Comparison of ENCODE assay signal across 25 mouse cellular contexts in the genomic region with DNA sequence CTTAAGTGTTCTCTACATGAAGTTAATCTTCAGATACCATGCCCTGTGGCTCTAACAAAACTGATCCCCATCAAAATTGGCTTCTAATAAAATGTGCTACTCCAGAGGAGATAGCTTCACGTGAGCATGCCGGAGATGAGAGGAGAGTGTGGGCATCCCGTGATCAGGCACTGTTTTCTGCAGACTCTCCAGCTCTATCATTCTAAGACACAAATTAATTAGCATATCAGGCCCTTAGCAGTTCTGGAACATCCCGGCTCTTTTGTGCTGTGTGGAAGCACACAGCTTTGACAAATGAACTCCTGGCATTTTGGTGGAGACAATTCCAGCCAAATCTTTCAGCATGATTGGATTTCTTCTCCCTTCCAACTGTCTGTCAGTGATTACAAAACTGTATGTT.
DNase-seq lines count a peak whose midpoint lies in the region; ATAC-seq and TF ChIP-seq lines count a peak whose summit lies in the region.
"Had no signal": no experiment of that assay in that cellular context is flagged by ENCODE, and none has a peak within 500 bp of the region (broad histone marks: within the 10 kb centered on the region; RNA-seq: fewer than 3 reads in every experiment).

No protein-coding gene starts in this region.

- H3K9ac ChIP-seq in forebrain, embryonic 14.5 days (ENCODE audit: low read length): no peak overlapping the region
- H3K9ac ChIP-seq in hindbrain, embryonic 15.5 days: no peak overlapping the region
- no peak overlapping the region for H3K9ac ChIP-seq in hindbrain, embryonic 12.5 days
- no peak overlapping the region for H3K9ac ChIP-seq in midbrain, embryonic 15.5 days
- no peak overlapping the region for H3K9ac ChIP-seq in midbrain, embryonic 11.5 days (ENCODE audit: low read length)
- H3K9ac ChIP-seq in forebrain, postnatal 0 days: no peak overlapping the region
- H3K9ac ChIP-seq: heart, embryonic 15.5 days; liver, embryonic 12.5 days; liver, postnatal 0 days; midbrain, embryonic 12.5 days; neural tube, embryonic 15.5 days; stomach, embryonic 15.5 days had no signal

- no peaks in the 10 kb centered on the region for H3K9me3 ChIP-seq in forebrain, embryonic 14.5 days (replicated peaks; ENCODE audit: control insufficient read depth, low read length)
- H3K9me3 ChIP-seq in forebrain, embryonic 10.5 days: no peaks in the 10 kb centered on the region
- no peaks in the 10 kb centered on the region for H3K9me3 ChIP-seq in hindbrain, embryonic 15.5 days
- H3K9me3 ChIP-seq in hindbrain, embryonic 12.5 days (replicated peaks): no peaks in the 10 kb centered on the region
- H3K9me3 ChIP-seq in midbrain, embryonic 15.5 days: no peaks in the 10 kb centered on the region
- H3K9me3 ChIP-seq in midbrain, embryonic 11.5 days (ENCODE audit: control insufficient read depth, low read length): no peaks in the 10 kb centered on the region
- no peaks in the 10 kb centered on the region for H3K9me3 ChIP-seq in forebrain, postnatal 0 days (ENCODE audit: low read length)
- H3K9me3 ChIP-seq: heart, embryonic 10.5 days; heart, embryonic 15.5 days; midbrain, embryonic 12.5 days; neural tube, embryonic 15.5 days; stomach, embryonic 15.5 days had no signal

- 63% methylated on average over 4 of the region's 4 CpGs for WGBS in forebrain, embryonic 14.5 days
- WGBS in forebrain, embryonic 10.5 days: 88% methylated on average over 4 of the region's 4 CpGs
- WGBS in hindbrain, embryonic 15.5 days: 68% methylated on average over 4 of the region's 4 CpGs
- WGBS in hindbrain, embryonic 12.5 days: 69% methylated on average over 4 of the region's 4 CpGs
- 60% methylated on average over 4 of the region's 4 CpGs for WGBS in midbrain, embryonic 15.5 days
- WGBS in midbrain, embryonic 11.5 days: 82% methylated on average over 4 of the region's 4 CpGs
- 45% methylated on average over 4 of the region's 4 CpGs for WGBS in forebrain, postnatal 0 days

- H3K27ac ChIP-seq in forebrain, embryonic 14.5 days (ENCODE audit: low read depth, low read length): no peak overlapping the region
- no peak overlapping the region for H3K27ac ChIP-seq in forebrain, embryonic 10.5 days
- H3K27ac ChIP-seq in hindbrain, embryonic 15.5 days (replicated peaks): no peak overlapping the region
- no peak overlapping the region for H3K27ac ChIP-seq in hindbrain, embryonic 12.5 days
- no peak overlapping the region for H3K27ac ChIP-seq in midbrain, embryonic 15.5 days
- no peak overlapping the region for H3K27ac ChIP-seq in midbrain, embryonic 11.5 days (ENCODE audit: low read depth, low read length)
- no peak overlapping the region for H3K27ac ChIP-seq in forebrain, postnatal 0 days (ENCODE audit: low read depth, low read length)
- H3K27ac ChIP-seq: heart, embryonic 10.5 days; heart, embryonic 15.5 days; left cerebral cortex, adult 2 months; liver, embryonic 12.5 days; midbrain, embryonic 12.5 days; neural tube, embryonic 15.5 days; stomach, embryonic 15.5 days had no signal

- ATAC-seq in forebrain, embryonic 14.5 days: peak; percentile 42; the same call in 1 of the 2 replicates
- peak; percentile 66; the same call in 1 of the 2 replicates for ATAC-seq in hindbrain, embryonic 15.5 days (ENCODE audit: low FRiP score, low read depth)
- no peak for ATAC-seq in hindbrain, embryonic 12.5 days (ENCODE audit: low FRiP score)
- peak; percentile 63; the same call in 1 of the 2 replicates for ATAC-seq in midbrain, embryonic 15.5 days (replicated peaks)
- ATAC-seq in midbrain, embryonic 11.5 days (ENCODE audit: low FRiP score): no peak
- peak; percentile 75 for ATAC-seq in forebrain, postnatal 0 days
- ATAC-seq: intestine, postnatal 0 days; liver, embryonic 12.5 days; liver, postnatal 0 days had no signal

- TF ChIP-seq CTCF in forebrain, postnatal 0 days (IDR thresholded peaks at IDR 0.05; ENCODE audit: low read depth): no peak

- no peaks in the 10 kb centered on the region for H3K4me1 ChIP-seq in forebrain, embryonic 14.5 days (ENCODE audit: control insufficient read depth, insufficient read depth, low read length)
- H3K4me1 ChIP-seq in forebrain, embryonic 10.5 days: no peaks in the 10 kb centered on the region
- no peaks in the 10 kb centered on the region for H3K4me1 ChIP-seq in hindbrain, embryonic 15.5 days (replicated peaks)
- H3K4me1 ChIP-seq in hindbrain, embryonic 12.5 days: no peaks in the 10 kb centered on the region
- no peaks in the 10 kb centered on the region for H3K4me1 ChIP-seq in midbrain, embryonic 15.5 days
- H3K4me1 ChIP-seq in midbrain, embryonic 11.5 days (ENCODE audit: control insufficient read depth, insufficient read depth, low read length): no peaks in the 10 kb centered on the region
- no peaks in the 10 kb centered on the region for H3K4me1 ChIP-seq in forebrain, postnatal 0 days (ENCODE audit: insufficient read depth)
- H3K4me1 ChIP-seq: heart, embryonic 10.5 days; heart, embryonic 15.5 days; liver, embryonic 12.5 days; midbrain, embryonic 12.5 days; neural tube, embryonic 15.5 days; stomach, embryonic 15.5 days had no signal

- no peaks in the 10 kb centered on the region for H3K27me3 ChIP-seq in forebrain, embryonic 14.5 days (replicated peaks; ENCODE audit: control insufficient read depth, insufficient read depth, low read length)
- H3K27me3 ChIP-seq in forebrain, embryonic 10.5 days (ENCODE audit: poor library complexity, severe bottlenecking): no peaks in the 10 kb centered on the region
- no peaks in the 10 kb centered on the region for H3K27me3 ChIP-seq in hindbrain, embryonic 15.5 days
- H3K27me3 ChIP-seq in hindbrain, embryonic 12.5 days: no peaks in the 10 kb centered on the region
- H3K27me3 ChIP-seq in midbrain, embryonic 15.5 days (replicated peaks): no peaks in the 10 kb centered on the region
- no peaks in the 10 kb centered on the region for H3K27me3 ChIP-seq in midbrain, embryonic 11.5 days (ENCODE audit: control insufficient read depth, insufficient read depth, low read length)
- no peaks in the 10 kb centered on the region for H3K27me3 ChIP-seq in forebrain, postnatal 0 days (ENCODE audit: insufficient read depth, low read length)
- H3K27me3 ChIP-seq: heart, embryonic 15.5 days; liver, embryonic 12.5 days; midbrain, embryonic 12.5 days; neural tube, embryonic 15.5 days; stomach, embryonic 15.5 days had no signal

- H3K36me3 ChIP-seq in forebrain, embryonic 14.5 days (ENCODE audit: control insufficient read depth, insufficient read depth, low read length): no peaks in the 10 kb centered on the region
- no peaks in the 10 kb centered on the region for H3K36me3 ChIP-seq in forebrain, embryonic 10.5 days (replicated peaks)
- no peaks in the 10 kb centered on the region for H3K36me3 ChIP-seq in hindbrain, embryonic 15.5 days
- H3K36me3 ChIP-seq in hindbrain, embryonic 12.5 days: no peaks in the 10 kb centered on the region
- H3K36me3 ChIP-seq in midbrain, embryonic 15.5 days (replicated peaks): no peaks in the 10 kb centered on the region
- no peaks in the 10 kb centered on the region for H3K36me3 ChIP-seq in midbrain, embryonic 11.5 days (ENCODE audit: control insufficient read depth, insufficient read depth, low read length)
- H3K36me3 ChIP-seq in forebrain, postnatal 0 days (ENCODE audit: insufficient read depth): no peaks in the 10 kb centered on the region
- H3K36me3 ChIP-seq: heart, embryonic 10.5 days; heart, embryonic 15.5 days; liver, embryonic 12.5 days; midbrain, embryonic 12.5 days; neural tube, embryonic 15.5 days; stomach, embryonic 15.5 days had no signal

- no peak overlapping the region for H3K4me3 ChIP-seq in forebrain, embryonic 14.5 days (ENCODE audit: low read depth, low read length)
- no peak overlapping the region for H3K4me3 ChIP-seq in forebrain, embryonic 10.5 days
- H3K4me3 ChIP-seq in hindbrain, embryonic 15.5 days: no peak overlapping the region
- no peak overlapping the region for H3K4me3 ChIP-seq in hindbrain, embryonic 12.5 days
- H3K4me3 ChIP-seq in midbrain, embryonic 15.5 days: no peak overlapping the region
- H3K4me3 ChIP-seq in midbrain, embryonic 11.5 days (ENCODE audit: low read depth, low read length): no peak overlapping the region
- no peak overlapping the region for H3K4me3 ChIP-seq in forebrain, postnatal 0 days (ENCODE audit: low read depth, low read length)
- H3K4me3 ChIP-seq: heart, embryonic 10.5 days; heart, embryonic 15.5 days; left cerebral cortex, adult 2 months; liver, embryonic 12.5 days; midbrain, embryonic 12.5 days; neural tube, embryonic 15.5 days; stomach, embryonic 15.5 days had no signal

- no peak overlapping the region for H3K4me2 ChIP-seq in forebrain, embryonic 14.5 days (ENCODE audit: low read length)
- H3K4me2 ChIP-seq in hindbrain, embryonic 15.5 days: no peak overlapping the region
- H3K4me2 ChIP-seq in hindbrain, embryonic 12.5 days (replicated peaks): no peak overlapping the region
- no peak overlapping the region for H3K4me2 ChIP-seq in midbrain, embryonic 15.5 days
- no peak overlapping the region for H3K4me2 ChIP-seq in midbrain, embryonic 11.5 days
- H3K4me2 ChIP-seq in forebrain, postnatal 0 days (ENCODE audit: low read depth): no peak overlapping the region
- H3K4me2 ChIP-seq: heart, embryonic 15.5 days; liver, embryonic 12.5 days; midbrain, embryonic 12.5 days; neural tube, embryonic 15.5 days; stomach, embryonic 15.5 days had no signal

- peak; percentile 27 for DNase-seq in forebrain, embryonic 14.5 days (ENCODE audit: low spot score)
- DNase-seq in forebrain, embryonic 10.5 days (ENCODE audit: extremely low spot score, low spot score): no peak
- no peak for DNase-seq in midbrain, embryonic 11.5 days (ENCODE audit: low spot score, missing footprints)
- peak; percentile 29 for DNase-seq in forebrain, postnatal 0 days
- no peak for DNase-seq in retina, postnatal 1 day
- DNase-seq: adrenal gland, postnatal 25 days; cerebellum, adult 8-10 months; cerebellum, postnatal 36 days; gastrocnemius, postnatal 10 days; kidney, adult 9 months; kidney, postnatal 10 days; liver, postnatal 0 days; lung, postnatal 36 days; right cerebral cortex, postnatal 25 days had no signal

Comparison
In these comparisons a context has a peak if more than half of its experiments do, and no peak if none do; other contexts are left out.
1. ATAC-seq: peak in forebrain, embryonic 14.5 days (single experiment), hindbrain, embryonic 15.5 days (single experiment), midbrain, embryonic 15.5 days (single experiment) and forebrain, postnatal 0 days (single experiment); none in hindbrain, embryonic 12.5 days (single experiment) and midbrain, embryonic 11.5 days (single experiment).
2. DNase-seq: peak in forebrain, embryonic 14.5 days (single experiment) and forebrain, postnatal 0 days (single experiment); none in forebrain, embryonic 10.5 days (single experiment), midbrain, embryonic 11.5 days (single experiment) and retina, postnatal 1 day (single experiment).